Mouse (Mus musculus): ENCODE data around the gene Lgals9. TPM values are rescaled to one million over a fixed set of nuclear protein-coding genes. Genes with fewer than 3 reads are reported as not detected.

The Lgals9 gene
- polyA plus RNA-seq, 1 experiment, result 17.1 TPM

DNA sequence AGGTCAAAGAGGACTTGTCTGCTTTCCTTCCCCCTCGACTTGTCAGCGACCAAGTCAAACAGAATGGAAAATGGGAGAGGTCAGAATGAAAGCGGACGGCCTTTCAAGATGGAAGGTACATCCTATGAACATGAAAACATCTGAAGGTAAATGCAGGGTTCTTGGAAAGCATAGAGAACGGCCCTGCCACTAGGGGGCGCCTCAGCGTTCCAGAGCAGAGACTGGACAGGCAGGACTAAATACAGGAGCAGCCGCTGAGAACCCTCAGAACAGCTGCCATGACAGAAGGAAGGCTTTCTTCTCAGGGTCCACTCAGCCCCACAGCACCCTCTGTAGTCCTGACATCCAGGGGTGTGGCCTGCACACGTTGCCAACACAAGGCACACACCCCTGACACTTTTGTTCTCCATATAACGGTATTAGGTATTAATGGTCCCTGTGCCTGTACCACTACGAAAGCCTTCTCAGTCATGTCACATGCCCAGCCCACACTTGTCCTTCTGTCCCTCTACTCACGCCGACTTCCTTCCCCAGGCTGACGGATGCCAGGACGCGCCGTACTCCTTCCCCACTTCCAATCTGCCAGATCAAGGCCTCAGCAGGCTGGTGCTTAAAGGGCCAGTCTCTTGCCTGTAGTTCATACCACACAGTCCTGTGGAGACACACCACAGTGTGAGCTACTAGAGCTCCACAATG is 35.2 kb upstream of the Lgals9 start:
- peak; percentile 54 for TF ChIP-seq CTCF (IDR thresholded peaks at IDR 0.05; ENCODE audit: extremely low read depth, insufficient read depth, low read length)
- TF ChIP-seq POLR2A (IDR thresholded peaks at IDR 0.05; ENCODE audit: extremely low read depth, insufficient read depth, low read length), result no peak
- Histone ChIP-seq H3K4me1 (ENCODE audit: control insufficient read depth, insufficient read depth, low read length) (no peaks in the 10 kb centered on the region), H3K27ac (ENCODE audit: insufficient read depth, low read length) (no peak overlapping the region), H3K4me3 (ENCODE audit: insufficient read depth, low read length) (no peak overlapping the region)

- Histone ChIP-seq H3K4me3 (ENCODE audit: insufficient read depth, low read length) (no peak overlapping the region), H3K4me1 (ENCODE audit: control insufficient read depth, insufficient read depth, low read length) (no peaks in the 10 kb centered on the region), H3K27ac (ENCODE audit: insufficient read depth, low read length) (no peak overlapping the region)
- peak; percentile 77 for TF ChIP-seq CTCF (IDR thresholded peaks at IDR 0.05; ENCODE audit: extremely low read depth, insufficient read depth, low read length)
- TF ChIP-seq POLR2A (IDR thresholded peaks at IDR 0.05; ENCODE audit: extremely low read depth, insufficient read depth, low read length), result no peak
These were observed 34.4 kb upstream of the Lgals9 start for GRCm38 (mm10) chr11:79018954-79019704.

DNA sequence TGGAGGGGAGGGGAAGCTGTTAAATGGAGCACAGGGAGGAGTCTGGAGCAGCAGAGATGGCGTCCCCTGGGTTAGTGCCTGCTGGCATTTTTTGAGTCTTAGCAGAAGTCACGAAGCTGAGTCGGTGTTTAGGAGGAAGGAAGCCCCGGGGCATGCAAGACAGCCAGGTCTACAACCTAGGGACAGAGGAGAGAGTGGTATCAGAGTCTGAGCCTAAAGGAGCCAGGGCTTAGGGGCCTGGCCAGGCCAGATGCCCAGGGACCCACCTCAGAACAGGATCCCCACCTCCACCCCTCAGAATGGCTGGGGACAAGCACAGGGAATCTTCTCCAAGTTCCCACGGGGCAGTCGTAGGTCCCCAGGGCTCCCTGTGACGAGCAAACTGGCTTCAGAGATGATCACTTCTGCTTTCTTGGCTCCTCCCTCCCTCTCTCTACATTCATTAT is 32.4 kb upstream of the Lgals9 start:
- Histone ChIP-seq H3K4me1 (ENCODE audit: control insufficient read depth, insufficient read depth, low read length) (no peaks in the 10 kb centered on the region), H3K4me3 (ENCODE audit: insufficient read depth, low read length) (no peak overlapping the region), H3K27ac (ENCODE audit: insufficient read depth, low read length) (no peak overlapping the region)
- TF ChIP-seq CTCF (IDR thresholded peaks at IDR 0.05; ENCODE audit: extremely low read depth, insufficient read depth, low read length) (no peak), POLR2A (IDR thresholded peaks at IDR 0.05; ENCODE audit: extremely low read depth, insufficient read depth, low read length) (no peak)

- no peak for TF ChIP-seq CTCF (IDR thresholded peaks at IDR 0.05; ENCODE audit: extremely low read depth, insufficient read depth, low read length)
- TF ChIP-seq POLR2A (IDR thresholded peaks at IDR 0.05; ENCODE audit: extremely low read depth, insufficient read depth, low read length), result no peak
- H3K4me1 ChIP-seq (ENCODE audit: control insufficient read depth, insufficient read depth, low read length), result no peaks in the 10 kb centered on the region
- H3K4me3 ChIP-seq (ENCODE audit: insufficient read depth, low read length), result no peak overlapping the region
- no peak overlapping the region for H3K27ac ChIP-seq (ENCODE audit: insufficient read depth, low read length)
These were observed 31.5 kb upstream of the Lgals9 start for GRCm38 (mm10) chr11:79016236-79016635.

DNA sequence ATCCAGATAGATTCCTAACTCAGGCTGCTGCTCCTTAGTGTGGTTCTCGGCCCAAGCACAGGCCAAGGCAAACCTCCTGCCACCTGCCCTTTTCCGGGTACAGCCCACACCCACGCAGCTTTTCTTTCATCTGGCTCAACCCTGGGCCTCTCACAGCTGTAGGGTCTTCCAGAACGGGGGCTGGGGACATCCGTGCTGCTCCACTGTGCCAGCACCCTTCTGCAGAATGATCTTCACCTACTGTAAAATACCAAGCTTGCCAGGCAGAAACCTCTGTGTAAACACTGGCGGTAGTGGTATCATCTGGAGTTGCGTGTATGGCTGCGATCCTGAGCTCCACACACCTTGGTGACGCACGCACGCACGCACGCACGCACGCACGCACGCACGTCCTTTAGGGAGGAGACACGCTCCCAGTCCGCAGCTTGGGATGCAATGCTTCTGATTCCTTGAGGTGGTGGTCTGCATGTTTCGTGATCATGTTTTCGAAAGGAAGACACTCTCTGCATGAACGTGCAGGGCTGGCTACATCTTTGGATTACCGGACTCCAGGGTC is 31.0 kb upstream of the Lgals9 start:
- H3K4me3 ChIP-seq (ENCODE audit: insufficient read depth, low read length), result no peak overlapping the region
- no peak overlapping the region for H3K27ac ChIP-seq (ENCODE audit: insufficient read depth, low read length)
- H3K4me1 ChIP-seq (ENCODE audit: control insufficient read depth, insufficient read depth, low read length), result no peaks in the 10 kb centered on the region
- TF ChIP-seq POLR2A (IDR thresholded peaks at IDR 0.05; ENCODE audit: extremely low read depth, insufficient read depth, low read length), result no peak
- no peak for TF ChIP-seq CTCF (IDR thresholded peaks at IDR 0.05; ENCODE audit: extremely low read depth, insufficient read depth, low read length)

DNA sequence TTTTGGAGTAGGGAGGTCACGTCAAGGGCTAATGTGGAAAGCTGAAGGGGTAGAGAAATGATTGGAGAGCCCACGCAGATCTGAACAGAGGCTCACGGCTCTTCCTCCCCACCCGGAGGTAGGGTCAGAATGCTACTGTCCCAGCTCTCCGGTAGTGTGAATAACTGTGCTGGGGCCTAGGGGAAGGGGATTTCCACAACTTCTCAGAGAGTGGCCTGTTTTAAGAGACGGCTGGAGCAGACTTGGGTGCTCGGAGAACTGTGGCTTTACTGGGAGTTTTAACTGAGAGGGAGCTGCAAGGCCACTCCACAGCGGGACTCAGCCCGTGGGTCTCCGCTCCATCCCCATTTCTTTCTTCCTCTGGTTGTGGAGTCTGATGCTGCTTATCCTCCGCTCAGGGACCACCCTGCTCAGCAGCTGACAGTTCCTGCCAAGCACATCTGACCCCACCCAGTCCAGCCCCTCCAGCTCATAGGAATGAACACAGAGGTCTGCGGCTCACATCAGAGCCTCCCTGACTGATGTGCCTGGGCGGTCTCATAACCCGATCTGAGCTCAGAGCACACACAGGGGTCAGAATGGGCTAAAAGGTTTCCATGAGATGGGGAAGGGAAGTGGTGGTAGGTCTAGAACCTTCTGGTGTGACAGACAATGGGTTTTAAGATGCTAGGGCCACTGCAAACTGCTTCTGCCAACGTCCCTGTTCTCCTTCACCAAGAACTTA is 30.0 kb upstream of the Lgals9 start:
- TF ChIP-seq POLR2A (IDR thresholded peaks at IDR 0.05; ENCODE audit: extremely low read depth, insufficient read depth, low read length) (no peak), CTCF (IDR thresholded peaks at IDR 0.05; ENCODE audit: extremely low read depth, insufficient read depth, low read length) (no peak)
- H3K4me3 ChIP-seq (ENCODE audit: insufficient read depth, low read length), result no peak overlapping the region
- H3K27ac ChIP-seq (ENCODE audit: insufficient read depth, low read length), result no peak overlapping the region
- no peaks in the 10 kb centered on the region for H3K4me1 ChIP-seq (ENCODE audit: control insufficient read depth, insufficient read depth, low read length)

DNA sequence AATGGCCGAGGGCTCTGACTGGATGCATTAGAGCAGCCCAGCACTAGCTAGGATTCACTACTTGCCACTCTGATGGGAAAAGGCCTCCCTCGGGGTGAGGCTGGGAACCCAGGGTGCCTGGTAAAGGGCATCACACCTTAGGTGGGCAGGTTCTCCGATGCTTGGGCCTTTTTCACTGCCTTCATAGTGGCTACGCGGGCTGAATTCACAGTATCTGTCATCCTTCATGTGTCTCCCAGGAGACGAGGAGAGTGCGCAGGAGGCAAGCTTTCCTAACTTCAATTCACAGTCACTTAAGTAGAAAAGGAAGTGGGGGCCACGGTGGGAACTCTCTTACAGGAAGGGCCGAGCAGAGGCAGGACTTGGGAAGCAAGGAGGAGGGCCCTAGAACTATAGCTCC is 29.1 kb upstream of the Lgals9 start:
- H3K4me1 ChIP-seq (ENCODE audit: control insufficient read depth, insufficient read depth, low read length), result no peaks in the 10 kb centered on the region
- no peak for TF ChIP-seq CTCF (IDR thresholded peaks at IDR 0.05; ENCODE audit: extremely low read depth, insufficient read depth, low read length)
- no peak for TF ChIP-seq POLR2A (IDR thresholded peaks at IDR 0.05; ENCODE audit: extremely low read depth, insufficient read depth, low read length)
- no peak overlapping the region for H3K27ac ChIP-seq (ENCODE audit: insufficient read depth, low read length)
- no peak overlapping the region for H3K4me3 ChIP-seq (ENCODE audit: insufficient read depth, low read length)

- H3K27ac ChIP-seq (ENCODE audit: insufficient read depth, low read length), result no peak overlapping the region
- H3K4me1 ChIP-seq (ENCODE audit: control insufficient read depth, insufficient read depth, low read length), result no peaks in the 10 kb centered on the region
- H3K4me3 ChIP-seq (ENCODE audit: insufficient read depth, low read length), result no peak overlapping the region
- TF ChIP-seq CTCF (IDR thresholded peaks at IDR 0.05; ENCODE audit: extremely low read depth, insufficient read depth, low read length) (no peak), POLR2A (IDR thresholded peaks at IDR 0.05; ENCODE audit: extremely low read depth, insufficient read depth, low read length) (no peak)
These were observed 28.3 kb upstream of the Lgals9 start for GRCm38 (mm10) chr11:79013056-79013455.

DNA sequence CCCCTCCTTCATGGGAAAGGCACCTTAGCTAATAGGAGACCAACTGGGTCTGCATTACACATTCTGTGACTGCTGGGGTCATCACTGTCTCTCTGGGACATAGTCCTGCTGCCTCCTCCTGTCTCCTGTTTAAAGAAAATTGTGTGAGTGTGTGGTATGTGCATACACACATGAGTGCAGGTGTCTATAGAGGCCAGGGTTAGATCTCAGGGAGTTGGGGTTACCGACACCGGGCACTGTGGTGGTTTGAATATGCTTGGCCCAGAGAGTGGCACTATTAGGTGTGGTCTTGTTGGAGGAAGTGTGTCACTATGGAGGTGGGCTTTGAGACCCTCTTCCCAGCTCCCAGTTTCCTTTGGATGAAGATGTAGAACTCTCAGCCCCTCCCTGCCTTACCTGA is 27.8 kb upstream of the Lgals9 start:
- Histone ChIP-seq H3K4me1 (ENCODE audit: control insufficient read depth, insufficient read depth, low read length) (no peaks in the 10 kb centered on the region), H3K4me3 (ENCODE audit: insufficient read depth, low read length) (no peak overlapping the region), H3K27ac (ENCODE audit: insufficient read depth, low read length) (no peak overlapping the region)
- TF ChIP-seq POLR2A (IDR thresholded peaks at IDR 0.05; ENCODE audit: extremely low read depth, insufficient read depth, low read length), result no peak
- TF ChIP-seq CTCF (IDR thresholded peaks at IDR 0.05; ENCODE audit: extremely low read depth, insufficient read depth, low read length), result no peak
